Mouse (Mus musculus): Measurements from ENCODE around the gene H2-D1. TPM values are rescaled to one million over a fixed set of nuclear protein-coding genes. Genes with fewer than 3 reads are reported as not detected.
A peak's percentile ranks its signal among the peaks of the same experiment; 100 is the strongest.
"Not testable (repeated sequence)": the region's sequence is repeated elsewhere in the genome, so short reads cannot be mapped to it uniquely, and the experiment has no call there.

Gene H2-D1
- polyA plus RNA-seq, 1 experiment: 98.1 TPM

DNA sequence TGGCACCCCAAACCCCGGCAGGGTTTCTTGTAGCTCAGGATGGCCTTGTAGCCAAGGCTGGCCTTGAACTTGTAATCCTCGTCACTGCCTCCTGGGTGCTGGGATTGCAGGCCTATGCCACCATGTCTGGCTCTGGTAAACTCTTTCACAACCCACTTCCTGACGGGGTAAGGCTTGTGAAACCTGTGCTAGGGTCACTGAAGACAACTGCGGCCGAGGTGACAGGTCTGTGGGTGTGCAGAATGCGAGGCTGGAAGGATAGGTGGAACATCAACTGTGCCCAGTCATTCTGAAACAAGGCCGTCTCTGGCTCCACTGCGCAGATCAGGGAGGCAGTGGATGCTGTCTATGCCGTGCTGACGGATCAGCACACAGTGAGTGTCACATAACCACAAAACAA, 31.5 kb upstream of the H2-D1 start:
- H3K27ac ChIP-seq (ENCODE audit: insufficient read depth, low read length): no peak overlapping the region
- TF ChIP-seq POLR2A (IDR thresholded peaks at IDR 0.05; ENCODE audit: low read depth, low read length) (no peak), CTCF (IDR thresholded peaks at IDR 0.05; ENCODE audit: borderline replicate concordance, insufficient read depth, low read length) (no peak)
- H3K4me1 ChIP-seq (ENCODE audit: control insufficient read depth, insufficient read depth, low read length): peaks cover 4% of the 10 kb centered on the region
- H3K4me3 ChIP-seq (ENCODE audit: insufficient read depth, low read length): no peak overlapping the region

DNA sequence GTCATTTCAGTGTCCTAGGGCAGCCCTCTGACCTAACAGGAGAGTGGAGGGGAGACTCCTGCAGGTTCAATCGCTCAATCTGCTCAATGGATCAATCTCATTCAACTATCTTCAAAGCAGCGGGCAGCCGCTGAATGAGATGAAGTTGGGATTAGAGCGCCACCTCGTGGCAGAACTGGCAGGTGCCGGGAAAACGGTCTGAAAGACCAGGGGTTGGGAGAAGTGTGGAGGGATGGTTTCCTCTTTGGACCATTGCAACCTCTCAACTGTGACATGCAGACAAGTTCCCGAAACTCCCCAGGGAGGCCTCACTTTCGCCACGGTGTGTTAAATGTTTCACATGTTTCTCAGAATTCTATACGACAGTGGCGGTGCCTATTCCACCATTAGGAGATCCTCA, 30.5 kb upstream of the H2-D1 start:
- H3K4me1 ChIP-seq (ENCODE audit: control insufficient read depth, insufficient read depth, low read length): peaks cover 4% of the 10 kb centered on the region; the same call in 1 of the 2 replicates
- H3K27ac ChIP-seq (ENCODE audit: insufficient read depth, low read length): no peak overlapping the region
- H3K4me3 ChIP-seq (ENCODE audit: insufficient read depth, low read length): no peak overlapping the region
- peak; percentile 71 for TF ChIP-seq CTCF (IDR thresholded peaks at IDR 0.05; ENCODE audit: borderline replicate concordance, insufficient read depth, low read length)
- TF ChIP-seq POLR2A (IDR thresholded peaks at IDR 0.05; ENCODE audit: low read depth, low read length): no peak

DNA sequence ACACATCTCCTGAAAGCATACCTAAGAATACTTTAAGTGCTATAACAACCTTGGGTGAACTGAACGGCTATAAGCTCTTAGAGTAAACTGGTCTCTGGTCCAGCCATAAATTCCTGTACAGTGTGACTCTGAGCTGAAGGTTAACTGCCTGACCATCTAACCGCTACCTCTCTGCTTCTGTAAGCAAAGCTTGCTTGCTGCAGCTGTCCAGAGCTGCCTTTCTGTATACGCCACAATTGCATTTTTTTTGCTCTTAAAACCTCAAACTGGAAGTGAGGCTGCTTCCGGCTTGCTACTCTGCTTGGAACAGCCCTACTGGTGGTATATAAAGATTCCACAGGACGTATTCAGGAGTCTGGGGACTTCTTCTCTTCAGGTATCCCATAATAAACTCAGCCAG, 29.9 kb upstream of the H2-D1 start:
- no peak for TF ChIP-seq POLR2A (IDR thresholded peaks at IDR 0.05; ENCODE audit: low read depth, low read length)
- no peak for TF ChIP-seq CTCF (IDR thresholded peaks at IDR 0.05; ENCODE audit: borderline replicate concordance, insufficient read depth, low read length)
- no peak overlapping the region for H3K4me3 ChIP-seq (ENCODE audit: insufficient read depth, low read length)
- peaks cover 4% of the 10 kb centered on the region; the same call in 1 of the 2 replicates for H3K4me1 ChIP-seq (ENCODE audit: control insufficient read depth, insufficient read depth, low read length)
- no peak overlapping the region for H3K27ac ChIP-seq (ENCODE audit: insufficient read depth, low read length)

- Histone ChIP-seq H3K4me1 (ENCODE audit: control insufficient read depth, insufficient read depth, low read length) (peaks cover 4% of the 10 kb centered on the region; the same call in 1 of the 2 replicates), H3K27ac (ENCODE audit: insufficient read depth, low read length) (peak within 1 kb of the TSS; percentile 62; the same call in 1 of the 2 replicates), H3K4me3 (ENCODE audit: insufficient read depth, low read length) (peak within 1 kb of the TSS; percentile 61; the same call in 1 of the 2 replicates)
- no peak for TF ChIP-seq POLR2A (IDR thresholded peaks at IDR 0.05; ENCODE audit: low read depth, low read length)
- TF ChIP-seq CTCF (IDR thresholded peaks at IDR 0.05; ENCODE audit: borderline replicate concordance, insufficient read depth, low read length): no peak
Measured at GRCm38 (mm10) chr17:35233114-35233980, 29.2 kb upstream of the H2-D1 start, which contains the start of gene Atp6v1g2. Gene Atp6v1g2 (plus strand): TSS chr17:35233660.

DNA sequence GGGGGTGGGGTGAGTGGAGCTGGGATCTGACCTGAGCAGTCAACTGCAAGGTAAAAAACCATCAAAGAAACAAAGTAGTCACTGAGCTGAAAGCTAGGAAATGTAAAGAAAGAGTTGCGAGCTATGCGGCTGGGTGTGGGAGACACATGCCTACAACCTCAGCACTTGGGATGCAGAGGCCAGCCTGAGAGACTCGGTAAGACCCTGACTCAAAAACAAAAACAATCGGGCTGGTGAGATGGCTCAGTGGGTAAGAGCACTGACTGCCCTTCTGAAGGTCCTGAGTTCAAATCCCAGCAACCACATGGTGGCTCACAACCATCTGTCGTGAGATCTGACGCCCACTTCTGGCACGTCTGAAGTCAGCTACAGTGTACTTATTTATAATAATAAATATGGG, 28.4 kb upstream of the H2-D1 start:
- H3K27ac ChIP-seq (ENCODE audit: insufficient read depth, low read length); H3K4me3 ChIP-seq (ENCODE audit: insufficient read depth, low read length); H3K4me1 ChIP-seq (ENCODE audit: control insufficient read depth, insufficient read depth, low read length): not testable (repeated sequence)

GRCm38 (mm10) chr17:35234903-35235302, 27.6 kb upstream of the H2-D1 start:
- Histone ChIP-seq H3K27ac (ENCODE audit: insufficient read depth, low read length) (peak overlapping the region; percentile 62), H3K4me1 (ENCODE audit: control insufficient read depth, insufficient read depth, low read length) (peaks cover 4% of the 10 kb centered on the region; the same call in 1 of the 2 replicates), H3K4me3 (ENCODE audit: insufficient read depth, low read length) (peak overlapping the region; percentile 61)
- TF ChIP-seq POLR2A (IDR thresholded peaks at IDR 0.05; ENCODE audit: low read depth, low read length) (peak; percentile 68), CTCF (IDR thresholded peaks at IDR 0.05; ENCODE audit: borderline replicate concordance, insufficient read depth, low read length) (no peak)

GRCm38 (mm10) chr17:35235614-35236389, 26.7 kb upstream of the H2-D1 start, which contains the start of gene Nfkbil1:
Gene Nfkbil1 (minus strand): TSS chr17:35235792.
- peak within 1 kb of the TSS; percentile 74 for H3K4me3 ChIP-seq (ENCODE audit: insufficient read depth, low read length)
- peak within 1 kb of the TSS; percentile 77 for H3K27ac ChIP-seq (ENCODE audit: insufficient read depth, low read length)
- peaks cover 9% of the 10 kb centered on the region for H3K4me1 ChIP-seq (ENCODE audit: control insufficient read depth, insufficient read depth, low read length)
- TF ChIP-seq POLR2A (IDR thresholded peaks at IDR 0.05; ENCODE audit: low read depth, low read length): peak; percentile 75
- no peak for TF ChIP-seq CTCF (IDR thresholded peaks at IDR 0.05; ENCODE audit: borderline replicate concordance, insufficient read depth, low read length)

- peak overlapping the region; percentile 74 for H3K4me3 ChIP-seq (ENCODE audit: insufficient read depth, low read length)
- TF ChIP-seq POLR2A (IDR thresholded peaks at IDR 0.05; ENCODE audit: low read depth, low read length): 0 out of 2 replicates have a peak, but pooled peaks have one; percentile 28
- peak; percentile 88 for TF ChIP-seq CTCF (IDR thresholded peaks at IDR 0.05; ENCODE audit: borderline replicate concordance, insufficient read depth, low read length)
- H3K4me1 ChIP-seq (ENCODE audit: control insufficient read depth, insufficient read depth, low read length): peaks cover 10% of the 10 kb centered on the region
- H3K27ac ChIP-seq (ENCODE audit: insufficient read depth, low read length): no peak overlapping the region
Measured at GRCm38 (mm10) chr17:35236390-35236746, 26.2 kb upstream of the H2-D1 start.

- TF ChIP-seq POLR2A (IDR thresholded peaks at IDR 0.05; ENCODE audit: low read depth, low read length): no peak
- no peak for TF ChIP-seq CTCF (IDR thresholded peaks at IDR 0.05; ENCODE audit: borderline replicate concordance, insufficient read depth, low read length)
- no peak overlapping the region for H3K27ac ChIP-seq (ENCODE audit: insufficient read depth, low read length)
- H3K4me3 ChIP-seq (ENCODE audit: insufficient read depth, low read length): no peak overlapping the region
- H3K4me1 ChIP-seq (ENCODE audit: control insufficient read depth, insufficient read depth, low read length): peaks cover 10% of the 10 kb centered on the region
Measured at GRCm38 (mm10) chr17:35236996-35237395, 25.5 kb upstream of the H2-D1 start.
